Mouse (Mus musculus): ENCODE measurements around the gene Papss1. TPM values are rescaled to one million over a fixed set of nuclear protein-coding genes. Genes with fewer than 3 reads are reported as not detected.

Gene Papss1
- 5.6 and 6.0 TPM in 2 replicates for polyA plus RNA-seq (2015; fragmentation: Nextera tagmentation; extraction: Ambion mirVana)

GRCm38 (mm10) chr3:131564430-131565256 is at the start of gene Papss1:
Gene Papss1, plus strand, starts transcription at chr3:131564768.
- peak; percentile 28; the same call in 1 of the 2 replicates for TF ChIP-seq CTCF (IDR thresholded peaks at IDR 0.05; ENCODE audit: low read depth)
- TF ChIP-seq EP300 (IDR thresholded peaks at IDR 0.05; ENCODE audit: low read depth) = no peak
- H3K9ac ChIP-seq (replicated peaks) = peak within 1 kb of the TSS; percentile 78
- no peaks in the 10 kb centered on the region for H3K27me3 ChIP-seq (ENCODE audit: insufficient read depth, low read length)
- peak within 1 kb of the TSS; percentile 87 for H3K4me2 ChIP-seq (ENCODE audit: low read depth, low read length)
- no peaks in the 10 kb centered on the region for H3K9me3 ChIP-seq (ENCODE audit: low read length)
- H3K4me1 ChIP-seq (ENCODE audit: insufficient read depth) = peaks cover 12% of the 10 kb centered on the region
- peak within 1 kb of the TSS; percentile 75 for H3K4me3 ChIP-seq (ENCODE audit: low read depth, low read length)
- no peaks in the 10 kb centered on the region for H3K36me3 ChIP-seq (replicated peaks; ENCODE audit: insufficient read depth, low read length)
- DNase-seq (peak; percentile 99), ATAC-seq (peak; percentile 99)
- peak within 1 kb of the TSS; percentile 75 for H3K27ac ChIP-seq (ENCODE audit: low read depth)
- under 1% methylated on average over 73 of the region's 73 CpGs for WGBS (ENCODE audit: insufficient replicate concordance)

- no peak for TF ChIP-seq EP300 (IDR thresholded peaks at IDR 0.05; ENCODE audit: low read depth)
- no peak for TF ChIP-seq CTCF (IDR thresholded peaks at IDR 0.05; ENCODE audit: low read depth)
- H3K27me3 ChIP-seq (ENCODE audit: insufficient read depth, low read length) = no peaks in the 10 kb centered on the region
- no peaks in the 10 kb centered on the region for H3K9me3 ChIP-seq (ENCODE audit: low read length)
- no peak overlapping the region for H3K4me2 ChIP-seq (ENCODE audit: low read depth, low read length)
- H3K4me1 ChIP-seq (ENCODE audit: insufficient read depth) = no peaks in the 10 kb centered on the region
- DNase-seq (no peak), ATAC-seq (peak; percentile 47)
- H3K9ac ChIP-seq (replicated peaks) = no peak overlapping the region
- no peak overlapping the region for H3K4me3 ChIP-seq (ENCODE audit: low read depth, low read length)
- H3K36me3 ChIP-seq (replicated peaks; ENCODE audit: insufficient read depth, low read length) = no peaks in the 10 kb centered on the region
- 70% methylated on average over 7 of the region's 7 CpGs for WGBS (ENCODE audit: insufficient replicate concordance)
- H3K27ac ChIP-seq (ENCODE audit: low read depth) = no peak overlapping the region
Observed at GRCm38 (mm10) chr3:131516332-131516999, 48.1 kb upstream of the Papss1 start.

GRCm38 (mm10) chr3:131517756-131518155 is 46.8 kb upstream of the Papss1 start:
- Histone ChIP-seq H3K4me3 (ENCODE audit: low read depth, low read length) (no peak overlapping the region), H3K27me3 (ENCODE audit: insufficient read depth, low read length) (no peaks in the 10 kb centered on the region), H3K9me3 (ENCODE audit: low read length) (no peaks in the 10 kb centered on the region), H3K36me3 (replicated peaks; ENCODE audit: insufficient read depth, low read length) (no peaks in the 10 kb centered on the region), H3K4me1 (ENCODE audit: insufficient read depth) (no peaks in the 10 kb centered on the region), H3K9ac (replicated peaks) (no peak overlapping the region), H3K4me2 (ENCODE audit: low read depth, low read length) (no peak overlapping the region), H3K27ac (ENCODE audit: low read depth) (no peak overlapping the region)
- WGBS (ENCODE audit: insufficient replicate concordance) = 48% methylated on average over 6 of the region's 6 CpGs
- no peak for DNase-seq
- no peak for TF ChIP-seq EP300 (IDR thresholded peaks at IDR 0.05; ENCODE audit: low read depth)
- TF ChIP-seq CTCF (IDR thresholded peaks at IDR 0.05; ENCODE audit: low read depth) = no peak
- ATAC-seq = no peak

GRCm38 (mm10) chr3:131521206-131521605 is 43.4 kb upstream of the Papss1 start:
- H3K27ac ChIP-seq (ENCODE audit: low read depth) = no peak overlapping the region
- H3K4me3 ChIP-seq (ENCODE audit: low read depth, low read length) = no peak overlapping the region
- no peaks in the 10 kb centered on the region for H3K9me3 ChIP-seq (ENCODE audit: low read length)
- TF ChIP-seq EP300 (IDR thresholded peaks at IDR 0.05; ENCODE audit: low read depth) (no peak), CTCF (IDR thresholded peaks at IDR 0.05; ENCODE audit: low read depth) (no peak)
- WGBS (ENCODE audit: insufficient replicate concordance) = 61% methylated on average over 4 of the region's 4 CpGs
- no peak overlapping the region for H3K9ac ChIP-seq (replicated peaks)
- DNase-seq = no peak
- H3K36me3 ChIP-seq (replicated peaks; ENCODE audit: insufficient read depth, low read length) = no peaks in the 10 kb centered on the region
- no peaks in the 10 kb centered on the region for H3K27me3 ChIP-seq (ENCODE audit: insufficient read depth, low read length)
- no peak overlapping the region for H3K4me2 ChIP-seq (ENCODE audit: low read depth, low read length)
- H3K4me1 ChIP-seq (ENCODE audit: insufficient read depth) = no peaks in the 10 kb centered on the region
- no peak for ATAC-seq

- H3K4me1 ChIP-seq (ENCODE audit: insufficient read depth) = no peaks in the 10 kb centered on the region
- H3K9me3 ChIP-seq (ENCODE audit: low read length) = no peaks in the 10 kb centered on the region
- no peak for DNase-seq
- H3K36me3 ChIP-seq (replicated peaks; ENCODE audit: insufficient read depth, low read length) = no peaks in the 10 kb centered on the region
- no peak overlapping the region for H3K4me3 ChIP-seq (ENCODE audit: low read depth, low read length)
- H3K27ac ChIP-seq (ENCODE audit: low read depth) = no peak overlapping the region
- TF ChIP-seq EP300 (IDR thresholded peaks at IDR 0.05; ENCODE audit: low read depth) (no peak), CTCF (IDR thresholded peaks at IDR 0.05; ENCODE audit: low read depth) (no peak)
- no peaks in the 10 kb centered on the region for H3K27me3 ChIP-seq (ENCODE audit: insufficient read depth, low read length)
- WGBS (ENCODE audit: insufficient replicate concordance) = 51% methylated on average over 7 of the region's 7 CpGs
- no peak overlapping the region for H3K4me2 ChIP-seq (ENCODE audit: low read depth, low read length)
- no peak for ATAC-seq
- H3K9ac ChIP-seq (replicated peaks) = no peak overlapping the region
Observed at GRCm38 (mm10) chr3:131522243-131522642, 42.3 kb upstream of the Papss1 start.

GRCm38 (mm10) chr3:131523749-131524148 is 40.8 kb upstream of the Papss1 start:
- H3K36me3 ChIP-seq (replicated peaks; ENCODE audit: insufficient read depth, low read length) = no peaks in the 10 kb centered on the region
- no peak overlapping the region for H3K4me2 ChIP-seq (ENCODE audit: low read depth, low read length)
- ATAC-seq = no peak
- no peak for DNase-seq
- 77% methylated on average over 9 of the region's 9 CpGs for WGBS (ENCODE audit: insufficient replicate concordance)
- no peak overlapping the region for H3K9ac ChIP-seq (replicated peaks)
- no peaks in the 10 kb centered on the region for H3K4me1 ChIP-seq (ENCODE audit: insufficient read depth)
- TF ChIP-seq CTCF (IDR thresholded peaks at IDR 0.05; ENCODE audit: low read depth) (no peak), EP300 (IDR thresholded peaks at IDR 0.05; ENCODE audit: low read depth) (no peak)
- no peaks in the 10 kb centered on the region for H3K27me3 ChIP-seq (ENCODE audit: insufficient read depth, low read length)
- no peak overlapping the region for H3K4me3 ChIP-seq (ENCODE audit: low read depth, low read length)
- no peak overlapping the region for H3K27ac ChIP-seq (ENCODE audit: low read depth)
- H3K9me3 ChIP-seq (ENCODE audit: low read length) = no peaks in the 10 kb centered on the region

Measured in liver, postnatal 0 days (tissue).